Mouse (Mus musculus): ENCODE results near the gene Gm9970. TPM values are rescaled to one million over a fixed set of nuclear protein-coding genes. Genes with fewer than 3 reads are reported as not detected.

Gm9970 gene
- total RNA-seq, 2 experiments from 2014 or later, result not detected

- intact Hi-C loops (cut with DNase I), result no loop called here
Measured at GRCm38 (mm10) chr5:31198616-31199320, 42.3 kb downstream of the Gm9970 start.

DNA sequence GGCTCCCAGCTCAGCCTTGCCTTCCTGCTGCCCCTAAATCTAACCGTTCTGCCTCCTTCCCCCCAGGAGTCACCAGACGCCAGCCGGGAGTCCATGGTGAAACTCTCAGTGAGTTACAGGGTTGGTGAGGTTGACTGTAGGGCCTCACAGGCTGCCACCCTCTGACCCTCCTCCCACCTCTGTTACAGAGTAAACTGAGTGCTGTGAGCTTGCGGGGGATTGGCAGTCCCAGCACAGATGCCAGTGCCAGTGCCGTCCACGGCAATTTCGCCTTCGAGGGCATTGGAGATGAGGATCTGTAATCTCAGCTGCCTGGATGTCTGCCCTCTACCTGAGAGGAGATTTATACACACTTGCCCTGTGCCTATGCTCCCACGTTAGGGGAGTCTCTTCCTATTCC is 42.9 kb downstream of the Gm9970 start:
- no peak for DNase-seq
- intact Hi-C loops (cut with DNase I), result no loop called here

More at GRCm38 (mm10) chr5:31198616-31199320, 42.3 kb downstream of the Gm9970 start:
- no peak for DNase-seq

GRCm38 (mm10) chr5:31197072-31197471 is 44.0 kb downstream of the Gm9970 start:
- no peak for DNase-seq
- intact Hi-C loops (cut with DNase I), result no loop called here

GRCm38 (mm10) chr5:31196207-31196606 is 44.8 kb downstream of the Gm9970 start:
- intact Hi-C loops (cut with DNase I), result no loop called here
- DNase-seq, result no peak

DNA sequence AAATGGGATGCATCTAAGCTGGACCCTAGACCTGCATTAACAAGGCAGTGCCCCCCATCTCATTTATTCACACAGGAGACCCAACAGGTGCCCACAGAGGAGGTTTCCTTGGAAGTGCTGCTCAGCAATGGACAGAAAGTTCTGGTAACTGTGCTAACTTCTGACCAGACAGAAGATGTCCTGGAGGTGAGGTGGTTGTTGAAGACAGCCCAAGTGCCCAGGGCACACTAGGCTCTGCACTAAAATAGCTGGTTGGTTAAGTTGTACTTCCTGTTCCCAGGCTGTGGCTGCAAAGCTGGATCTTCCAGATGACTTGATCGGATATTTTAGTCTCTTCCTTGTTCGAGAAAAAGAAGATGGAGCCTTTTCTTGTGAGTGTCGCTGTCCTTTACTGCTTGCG is 45.4 kb downstream of the Gm9970 start:
- intact Hi-C loops (cut with DNase I), result no loop called here
- DNase-seq, result no peak

- no peak for DNase-seq
- intact Hi-C loops (cut with DNase I), result loop anchor here (5.0 kb wide), 1 partner anchor 98 kb away; the partner anchor contains the start of gene Ift172
Measured at GRCm38 (mm10) chr5:31194486-31195485, 46.2 kb downstream of the Gm9970 start.

GRCm38 (mm10) chr5:31193631-31194281 is 47.3 kb downstream of the Gm9970 start:
- DNase-seq, result no peak
- intact Hi-C loops (cut with DNase I), result loop anchor here (2.0 to 5.0 kb wide), 2 partner anchors 47 to 99 kb away; partner anchors contain the start of genes Gm9970, Ift172 and Nrbp1

DNA sequence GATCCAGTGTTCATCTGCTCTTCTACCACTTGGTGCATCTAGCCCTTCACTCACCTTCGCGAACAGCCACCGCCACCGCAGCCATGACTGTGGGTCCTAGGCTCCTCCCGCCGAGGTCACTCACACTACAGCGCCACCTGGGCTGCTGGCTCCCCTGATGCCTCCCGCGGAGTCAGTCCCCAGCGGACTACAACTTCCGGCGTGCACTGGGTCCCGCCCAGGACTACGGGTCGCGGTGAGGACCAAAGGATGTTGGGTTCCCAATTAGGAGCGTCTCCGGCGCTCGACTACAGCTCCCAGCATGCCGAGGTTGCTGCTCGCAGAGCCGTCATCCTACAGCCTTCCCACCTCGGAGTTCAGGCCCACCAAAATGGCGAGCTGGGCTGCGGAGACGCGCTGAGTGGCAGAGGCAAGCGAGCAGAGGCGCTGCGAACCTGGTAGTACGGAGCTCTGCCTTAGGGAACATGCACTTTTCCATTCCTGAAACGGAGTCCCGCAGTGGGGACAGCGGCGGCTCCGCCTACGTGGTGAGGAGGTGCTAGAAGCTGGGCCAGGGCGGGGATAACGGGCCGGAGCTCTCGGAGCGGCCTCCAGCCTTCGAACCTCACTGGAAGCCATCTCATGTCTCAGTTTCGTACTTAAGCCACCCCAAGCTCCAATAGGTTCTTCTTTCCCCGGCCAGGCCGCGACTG is 47.9 kb downstream of the Gm9970 start, which contains the start of the genes Snx17 and Eif2b4:
Gene Snx17 (plus strand): TSS at position 289 of the 692 bp plus-strand sequence.
Gene Eif2b4 (minus strand): TSS at position 492 of the 692 bp plus-strand sequence.
- intact Hi-C loops (cut with DNase I), result loop anchor here (1.0 to 5.0 kb wide), 3 partner anchors 13 to 99 kb away; partner anchors contain the start of genes Gm9970, Gtf3c2, Ift172 and Nrbp1

DNA sequence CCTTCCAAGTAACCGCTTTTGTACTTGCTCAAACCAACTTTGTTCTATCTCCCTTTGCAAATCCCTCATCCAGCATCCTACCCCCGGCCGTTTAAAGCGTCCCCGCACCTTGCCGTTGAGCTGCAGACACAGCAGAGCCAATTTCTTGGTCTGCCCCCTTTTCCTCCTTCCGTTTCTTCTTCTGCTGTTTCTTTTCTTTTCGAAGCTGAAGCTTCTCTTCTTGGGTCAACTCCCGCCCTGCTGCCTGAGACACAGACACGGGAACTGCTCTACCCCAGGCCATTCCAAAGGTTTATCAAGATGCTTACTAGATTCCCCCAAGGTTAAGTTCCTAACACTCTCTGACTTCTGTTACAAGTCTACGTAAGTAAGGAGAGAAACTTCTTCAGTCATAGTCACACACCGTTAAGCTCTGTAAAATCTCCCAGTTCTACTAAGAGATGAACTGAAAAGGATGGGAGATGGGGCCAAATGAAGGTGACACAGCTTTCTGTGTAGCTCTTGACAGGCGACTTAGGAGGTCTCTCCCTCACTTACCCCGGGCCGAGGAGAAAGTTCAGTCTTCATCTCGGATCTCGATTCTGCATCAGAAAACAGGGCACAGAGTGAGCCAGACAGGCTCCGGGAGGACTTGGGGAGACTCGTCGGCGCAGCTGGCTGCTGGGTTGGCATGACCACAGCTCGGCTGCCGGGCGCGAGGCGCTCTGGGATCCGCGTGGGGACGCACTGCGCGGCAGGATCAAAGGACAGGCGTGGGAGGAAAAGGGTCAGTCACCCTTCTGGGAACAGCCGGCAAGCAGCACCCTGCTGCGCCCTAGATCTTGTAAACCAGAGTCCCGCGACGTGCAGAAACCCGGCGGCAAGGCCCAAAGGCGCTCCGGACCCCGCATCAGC is 48.7 kb downstream of the Gm9970 start:
- DNase-seq, result no peak
- intact Hi-C loops (cut with DNase I), result loop anchor here (1.0 to 5.0 kb wide), 3 partner anchors 12 to 100 kb away; partner anchors contain the start of genes Gm9970, Gtf3c2, Ift172 and Nrbp1

More for the DNA sequence above, 47.9 kb downstream of the Gm9970 start, which contains the start of the genes Snx17 and Eif2b4:
- peak; percentile 99 to 100 for DNase-seq

Other genes with a start within 250 kb of the Gm9970 start
- gene Atraid, start 192.9 kb downstream of the Gm9970 start, total RNA-seq (2021), result 10 to 100 TPM; 50.5 to 57.3 TPM
- 10 to 100 TPM; 11.0 to 12.1 TPM for gene Slc5a6, start 192.3 kb downstream of the Gm9970 start, total RNA-seq (2021)
- 10 to 100 TPM; 14.5 to 15.6 TPM for gene Cad, start 186.5 kb downstream of the Gm9970 start, total RNA-seq (2021)
- gene Dnajc5g, start 134.9 kb downstream of the Gm9970 start, total RNA-seq (2021), result not detected
- not detected for gene Slc30a3, start 133.0 kb downstream of the Gm9970 start, total RNA-seq (2021)
- 100 to 1,000 TPM; 249 to 297 TPM for gene Trim54, start 124.5 kb downstream of the Gm9970 start, total RNA-seq (2021)
- not detected for gene Ucn, start 102.4 kb downstream of the Gm9970 start, total RNA-seq (2021)
- gene Mpv17, start 87.0 kb downstream of the Gm9970 start, total RNA-seq (2021), result 10 to 100 TPM; 50.7 to 52.0 TPM
- 1 to 10 TPM in 1 of 2 experiments, under 1 TPM in 1; 0.68 to 1.6 TPM for gene Gm29609, start 61.3 kb downstream of the Gm9970 start, total RNA-seq (2021)
- 10 to 100 TPM; 31.0 to 31.4 TPM for gene Gtf3c2, start 61.1 kb downstream of the Gm9970 start, total RNA-seq (2021)
- 10 to 100 TPM; 61.8 to 64.6 TPM for gene Snx17, start 48.0 kb downstream of the Gm9970 start, total RNA-seq (2021)
- gene Eif2b4, start 47.8 kb downstream of the Gm9970 start, total RNA-seq (2021), result 10 to 100 TPM; 49.7 to 55.9 TPM
- 10 to 100 TPM in 1 of 2 experiments, 1 to 10 TPM in 1; 7.9 to 10.3 TPM for gene Zfp513, start 38.9 kb downstream of the Gm9970 start, total RNA-seq (2021)
- gene Ppm1g, start 20.5 kb downstream of the Gm9970 start, total RNA-seq (2021), result 10 to 100 TPM; 50.3 to 58.7 TPM
- 10 to 100 TPM; 85.4 to 88.1 TPM for gene Nrbp1, start 368 bp downstream of the Gm9970 start, total RNA-seq (2021)
- gene Krtcap3, start 10.5 kb upstream of the Gm9970 start, total RNA-seq (2021), result 1 to 10 TPM; 1.7 to 2.7 TPM
- 10 to 100 TPM; 36.8 to 43.6 TPM for gene Ift172, start 49.9 kb upstream of the Gm9970 start, total RNA-seq (2021)
- 1 to 10 TPM; 1.6 to 3.7 TPM for gene Fndc4, start 54.8 kb upstream of the Gm9970 start, total RNA-seq (2021)
- not detected for gene Gckr, start 56.2 kb upstream of the Gm9970 start, total RNA-seq (2021)
- 10 to 100 TPM; 23.0 to 24.0 TPM for gene Zfp512, start 211.2 kb upstream of the Gm9970 start, total RNA-seq (2021)
- under 1 TPM in 1 of 2 experiments, not detected in 1; 0.14 TPM for gene 4930548H24Rik, start 244.5 kb upstream of the Gm9970 start, total RNA-seq (2021)

Measured in heart, postnatal 36 days (tissue).